Mouse (Mus musculus) ovary, postnatal 10 days (tissue): ENCODE data around the gene Ppp4r1.

Experiments
- DNase-seq: peaks from one replicate; pipeline ENCODE4 v3.0.0; 2022; ENCODE audit warnings: low spot score

The Ppp4r1 gene

DNA sequence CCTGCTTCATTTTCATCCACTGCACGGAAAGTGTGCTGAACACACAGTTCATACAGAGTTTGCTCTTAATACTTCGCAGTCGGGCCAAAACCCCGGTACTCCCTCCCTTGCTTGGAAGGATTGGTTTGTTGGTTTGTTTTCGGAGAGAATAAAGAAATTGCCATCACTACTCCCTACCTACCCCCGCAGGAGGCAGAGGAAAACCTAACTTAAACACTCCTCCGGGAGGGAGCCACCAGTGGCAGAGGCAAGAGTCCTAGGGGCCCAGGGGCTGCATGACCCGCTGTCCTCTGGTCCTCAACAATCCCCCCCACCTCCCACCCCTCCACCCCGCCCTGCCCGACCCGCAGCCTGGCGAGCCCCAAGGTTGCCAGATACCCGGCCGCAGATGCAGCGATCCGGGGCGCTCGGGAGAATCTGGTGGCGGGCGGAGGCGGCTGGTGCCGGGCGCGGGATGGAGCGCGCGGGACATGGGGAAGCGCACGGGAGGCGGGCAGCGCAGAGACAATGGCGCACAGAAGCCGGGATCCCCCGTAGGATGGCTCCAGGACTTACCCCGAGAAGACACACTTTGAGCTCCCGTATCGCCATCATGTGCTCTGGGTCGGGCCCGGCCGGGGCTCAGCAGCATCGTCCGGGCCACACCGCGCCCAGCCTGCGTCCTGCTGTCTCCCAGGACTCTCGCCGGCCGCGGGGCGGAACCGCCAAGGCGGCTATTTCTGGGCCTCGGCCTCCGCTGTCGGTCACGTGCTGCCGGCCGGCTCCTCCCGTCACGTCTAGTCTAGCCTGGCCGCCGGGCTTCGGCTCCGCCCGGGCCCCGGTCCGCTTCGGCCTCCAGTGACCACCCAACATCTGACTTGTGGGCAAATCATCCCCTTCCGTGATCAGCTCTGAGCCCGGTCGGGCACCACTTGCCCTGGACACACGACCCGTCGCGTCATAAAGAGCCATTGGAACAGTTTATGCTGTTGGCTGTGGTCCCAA lies 10.1 kb upstream of the Ppp4r1 start, which contains the start of gene Rab31:
Rab31 (minus strand) TSS at position 802 of the 984 bp plus-strand sequence.
- peak; percentile 73 for DNase-seq

DNA sequence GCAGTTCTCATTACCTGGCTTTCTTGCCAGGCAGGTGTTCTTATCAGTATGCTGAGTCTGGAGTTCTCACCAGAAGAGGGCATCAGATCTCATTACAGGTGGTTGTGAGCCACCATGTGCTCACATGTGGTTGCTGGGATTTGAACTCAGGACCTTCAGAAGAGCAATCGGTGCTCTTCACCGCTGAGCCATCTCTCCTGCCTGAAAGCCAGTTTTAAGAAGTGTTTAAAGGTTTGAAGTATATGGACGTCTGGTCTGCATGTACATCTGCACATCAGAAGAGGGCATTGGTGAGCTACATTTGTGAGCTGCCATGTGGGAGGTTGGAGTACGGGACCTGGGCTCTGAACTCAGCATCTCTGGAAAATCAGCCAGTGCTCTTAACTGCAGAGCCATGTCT lies 8.8 kb upstream of the Ppp4r1 start:
- DNase-seq, result no peak

DNA sequence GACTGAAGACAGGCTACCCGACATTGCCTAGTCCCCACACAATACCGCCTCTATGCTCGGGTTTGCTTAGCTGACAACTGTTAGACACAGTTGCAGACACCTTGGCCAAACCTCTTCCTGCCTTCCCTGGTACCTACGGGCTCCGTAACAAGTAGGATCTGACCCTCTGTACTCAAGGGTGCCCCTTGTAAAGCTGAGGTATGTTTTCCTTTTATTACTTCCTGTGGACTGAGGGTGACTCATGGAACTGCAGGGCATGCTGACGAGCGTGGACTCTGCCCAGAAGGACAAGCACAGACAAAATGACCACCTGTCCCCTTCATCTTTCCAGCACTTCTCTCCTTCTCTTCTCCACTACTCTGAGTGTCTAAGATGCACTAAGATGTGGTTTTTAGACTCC lies 7.9 kb upstream of the Ppp4r1 start:
- no peak for DNase-seq

DNA sequence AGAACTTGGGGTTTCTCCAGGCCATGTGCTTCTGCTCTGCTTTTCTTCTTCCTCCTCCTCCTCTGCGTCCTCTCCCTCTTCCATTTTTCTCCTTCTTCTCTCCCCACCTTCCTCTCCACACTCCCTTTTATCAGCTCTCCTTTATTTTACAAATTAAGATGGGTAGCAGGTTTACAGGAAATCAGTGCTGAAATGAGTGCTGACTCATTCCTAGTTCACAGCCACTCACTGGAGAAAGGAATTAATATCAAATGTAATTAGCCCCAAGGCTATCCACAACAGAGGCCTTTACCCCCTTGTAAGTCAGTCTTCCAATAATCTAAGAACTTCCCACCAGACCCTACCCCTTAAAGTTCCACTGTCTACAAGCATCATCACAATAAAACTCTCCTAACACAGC lies 6.1 kb upstream of the Ppp4r1 start:
- DNase-seq, result no peak

DNA sequence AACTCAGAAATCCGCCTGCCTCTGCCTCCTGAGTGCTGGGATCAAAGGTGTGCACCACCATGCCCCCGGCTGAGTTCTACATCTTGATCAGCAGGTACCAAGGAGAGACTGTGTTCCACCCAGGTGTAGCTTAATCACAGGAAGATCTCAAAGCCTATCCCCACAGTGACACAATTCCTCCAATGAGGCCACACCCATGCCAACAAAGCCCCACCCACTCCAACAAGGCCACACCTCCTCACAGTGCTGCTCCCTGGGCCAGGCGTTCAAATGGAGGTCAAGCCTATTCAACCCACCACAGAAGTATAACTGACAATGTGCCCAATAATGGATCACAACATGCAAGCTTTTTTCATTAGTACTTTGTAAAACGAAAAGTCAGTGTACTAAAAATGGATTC lies 4.9 kb upstream of the Ppp4r1 start:
- no peak for DNase-seq

DNA sequence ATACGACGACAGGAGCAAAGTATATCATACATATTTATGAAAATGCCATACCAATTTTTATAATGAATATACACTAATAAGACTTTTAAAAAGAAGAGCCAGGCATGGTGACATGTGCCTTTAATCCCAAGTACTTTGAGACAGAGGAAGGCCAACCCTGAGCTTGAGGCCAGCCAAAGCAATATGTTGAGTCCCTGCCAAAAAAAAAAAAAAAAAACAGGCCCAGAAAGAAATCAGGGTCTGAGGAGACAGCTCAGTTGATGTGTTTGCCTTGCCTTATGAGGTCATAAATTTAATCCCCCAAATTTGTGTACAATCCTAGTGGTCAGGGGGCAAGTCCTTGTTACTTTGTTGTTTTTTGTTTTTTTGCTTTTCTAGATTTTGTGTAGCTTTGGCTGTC lies 1.4 kb upstream of the Ppp4r1 start:
- no peak for DNase-seq

DNA sequence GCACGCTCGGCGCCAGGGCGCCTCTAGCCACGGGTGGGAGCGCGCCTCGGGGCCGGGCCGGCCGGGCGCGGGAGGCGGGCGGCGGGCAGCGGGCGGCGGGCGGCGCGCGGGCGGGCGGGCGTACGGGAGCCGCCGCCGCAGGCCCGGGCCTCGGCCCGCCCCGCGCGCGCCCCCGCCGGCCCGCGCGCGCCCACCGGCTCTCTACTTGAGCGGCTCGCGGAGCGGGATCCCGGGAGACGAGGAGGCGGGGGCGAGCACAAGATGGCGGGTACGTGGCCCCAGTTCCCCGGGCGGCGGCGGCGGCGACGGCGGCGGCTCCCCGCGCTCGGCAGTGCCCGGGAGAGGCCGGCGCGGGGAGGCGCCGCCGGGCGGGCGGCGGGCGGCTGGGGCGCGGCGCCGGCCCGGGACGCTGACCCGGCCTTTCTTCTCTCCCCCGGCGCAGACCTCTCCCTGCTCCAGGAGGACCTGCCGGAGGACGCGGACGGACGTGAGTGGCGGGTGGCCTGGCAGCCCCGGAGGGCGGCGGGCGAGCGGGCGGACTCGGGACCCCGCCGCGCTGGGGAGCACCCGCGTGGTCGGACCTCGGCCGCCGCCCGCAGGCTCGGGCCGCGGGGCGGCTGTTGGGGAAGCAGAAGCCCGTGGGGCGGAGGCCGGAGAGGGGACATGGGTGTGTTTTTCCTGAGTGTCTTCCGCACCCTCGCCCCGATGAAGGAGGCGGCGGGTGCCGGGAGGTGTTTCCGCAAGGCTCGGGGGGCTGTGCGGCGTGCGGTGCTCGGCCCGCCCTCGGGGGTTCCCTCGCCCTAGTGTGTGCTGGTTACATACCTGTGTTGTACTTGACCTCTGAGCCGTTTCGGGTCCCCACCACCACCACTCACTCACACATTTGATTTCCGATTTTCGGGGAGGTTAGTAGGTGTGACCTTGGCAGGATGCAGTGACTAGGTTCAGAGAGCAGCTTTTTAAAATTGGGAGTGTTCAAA lies 1.1 kb downstream of the Ppp4r1 start:
- peak; percentile 33 for DNase-seq

DNA sequence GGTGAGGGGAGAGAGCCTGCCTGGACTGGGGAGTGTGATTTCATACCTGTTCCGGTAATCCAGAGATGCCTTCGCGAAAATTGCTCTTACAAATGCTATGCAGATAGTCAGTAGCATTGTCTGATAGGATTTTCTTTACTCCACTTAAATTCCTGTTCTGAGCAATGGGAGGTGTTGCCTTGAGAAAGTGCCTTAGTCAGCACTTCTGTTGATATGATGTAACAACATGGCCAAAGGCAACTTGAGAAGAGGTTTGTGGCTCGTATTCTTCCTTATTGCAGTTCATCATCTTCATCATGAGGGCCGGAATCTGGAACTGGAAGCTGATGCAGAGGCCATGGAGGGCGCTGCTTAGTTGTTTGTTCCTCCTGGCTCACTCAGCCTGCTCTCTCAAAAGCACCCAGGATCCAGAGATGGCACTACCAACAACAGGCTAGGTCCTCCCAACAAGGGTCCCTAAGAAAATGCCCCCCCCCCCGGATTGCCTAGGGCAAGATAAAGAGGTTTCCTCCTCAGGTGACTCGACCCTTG lies 2.3 kb downstream of the Ppp4r1 start:
- no peak for DNase-seq

DNA sequence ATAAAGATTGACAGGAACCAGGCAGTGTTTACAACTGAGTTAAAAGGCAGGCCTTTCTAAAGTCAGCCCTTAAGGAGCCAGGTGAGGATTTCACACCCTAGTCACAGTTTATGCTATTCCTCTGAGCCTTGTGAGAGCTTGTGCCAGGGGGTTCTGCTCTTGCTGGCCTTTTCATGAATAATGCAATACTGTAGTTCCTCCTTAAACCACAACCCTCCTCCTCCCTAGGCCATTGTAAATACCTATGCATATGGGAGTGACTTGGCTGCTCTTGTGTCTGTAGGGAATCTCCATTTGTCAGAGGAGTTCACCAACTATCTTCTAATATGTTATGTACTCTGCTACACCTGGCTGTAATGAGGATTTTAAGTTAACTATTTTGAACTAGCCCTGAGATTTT lies 3.3 kb downstream of the Ppp4r1 start:
- no peak for DNase-seq

DNA sequence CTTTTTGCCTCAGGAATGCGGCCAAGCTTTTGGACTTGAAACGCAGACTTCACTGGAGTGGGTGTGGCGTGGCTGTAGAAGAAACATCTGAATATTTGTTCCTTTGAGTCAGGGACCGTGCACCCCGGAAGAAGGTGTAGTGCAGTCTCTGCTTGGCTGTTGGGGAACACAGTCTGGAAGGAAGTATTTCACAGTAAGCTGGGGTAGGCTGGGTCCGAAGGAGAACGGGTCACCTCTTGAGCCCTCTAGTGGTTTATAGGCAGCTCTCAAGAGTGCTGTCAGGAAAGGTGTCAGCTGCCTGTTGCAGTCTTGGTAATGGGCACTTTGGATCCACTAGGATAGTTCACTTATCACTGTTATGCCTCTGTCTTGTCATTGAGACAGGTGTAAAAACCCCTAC lies 3.9 kb downstream of the Ppp4r1 start:
- no peak for DNase-seq

DNA sequence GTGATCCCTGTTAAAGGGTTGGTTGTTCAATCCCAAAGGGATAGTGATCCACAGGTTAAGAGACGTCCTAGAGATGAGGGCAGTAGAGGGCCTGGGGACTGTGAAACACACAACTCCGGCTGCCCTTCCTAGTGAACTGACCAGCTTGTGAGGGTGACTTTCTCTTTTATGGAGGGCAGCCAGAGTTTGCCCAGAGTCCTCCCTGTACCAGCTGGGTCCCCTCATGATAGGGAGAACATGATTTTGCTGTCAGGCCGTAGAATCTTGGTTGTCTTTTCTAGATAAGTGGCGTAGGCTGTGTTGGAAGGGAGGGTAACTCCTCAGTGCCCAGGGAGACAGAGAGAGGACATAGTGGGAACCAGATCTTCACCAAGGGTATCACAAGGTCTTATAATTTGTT lies 4.9 kb downstream of the Ppp4r1 start:
- no peak for DNase-seq

DNA sequence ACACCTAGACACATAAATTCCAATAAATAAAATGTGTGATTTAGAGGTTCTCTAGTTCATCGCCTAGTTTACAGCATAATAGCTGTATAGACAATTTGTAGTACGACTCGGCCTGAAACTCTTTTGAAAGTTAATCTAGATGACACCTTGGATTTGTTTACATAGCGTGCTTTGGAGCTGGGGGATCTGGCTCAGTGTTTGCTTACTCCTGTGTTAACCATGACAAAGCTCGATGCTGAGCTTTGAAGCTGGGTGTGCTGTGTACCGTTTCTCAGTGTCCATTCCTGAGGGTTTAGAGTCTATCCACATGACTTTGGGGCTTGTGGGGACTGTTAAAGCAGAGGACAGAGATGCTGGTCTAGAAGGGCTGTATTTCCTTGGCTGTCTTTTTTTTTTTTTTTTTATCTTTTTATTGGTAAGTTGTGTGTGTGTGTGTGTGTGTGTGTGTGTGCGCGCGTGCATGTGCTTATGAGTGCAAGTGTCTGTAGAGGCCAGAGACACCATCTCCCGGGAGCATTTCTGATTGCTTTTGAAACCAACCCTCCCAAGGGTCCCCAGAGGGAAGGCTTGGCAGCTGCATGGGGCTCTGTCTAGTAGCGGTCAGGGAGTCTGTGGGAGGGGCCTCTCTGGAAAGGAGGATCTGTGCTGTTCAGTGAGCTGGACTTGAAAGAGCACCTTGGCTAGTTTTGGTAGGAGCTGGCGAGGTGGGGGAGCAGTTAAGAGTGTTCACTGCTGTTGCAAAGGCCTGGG lies 6.3 kb downstream of the Ppp4r1 start:
- DNase-seq, result no peak

DNA sequence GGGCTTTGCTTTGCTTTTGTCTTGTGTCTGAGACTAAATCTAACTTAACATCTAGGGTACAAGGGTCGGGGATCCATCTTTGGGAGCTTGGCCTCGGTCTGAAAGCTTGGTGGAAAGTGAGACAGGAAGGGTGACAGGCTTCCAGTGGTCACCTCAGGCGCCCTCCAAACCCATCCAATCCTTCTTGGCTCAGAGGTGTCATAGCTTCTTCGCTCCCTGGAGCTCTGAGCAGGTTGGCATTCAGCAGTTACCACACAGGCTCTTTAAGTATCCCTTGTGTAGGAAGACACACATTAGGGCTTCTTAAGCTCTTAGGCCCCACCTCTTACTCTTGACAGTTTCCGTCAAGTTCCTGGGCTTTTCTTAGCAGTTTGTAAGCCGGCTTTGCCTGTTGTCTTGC lies 7.2 kb downstream of the Ppp4r1 start:
- DNase-seq, result no peak

DNA sequence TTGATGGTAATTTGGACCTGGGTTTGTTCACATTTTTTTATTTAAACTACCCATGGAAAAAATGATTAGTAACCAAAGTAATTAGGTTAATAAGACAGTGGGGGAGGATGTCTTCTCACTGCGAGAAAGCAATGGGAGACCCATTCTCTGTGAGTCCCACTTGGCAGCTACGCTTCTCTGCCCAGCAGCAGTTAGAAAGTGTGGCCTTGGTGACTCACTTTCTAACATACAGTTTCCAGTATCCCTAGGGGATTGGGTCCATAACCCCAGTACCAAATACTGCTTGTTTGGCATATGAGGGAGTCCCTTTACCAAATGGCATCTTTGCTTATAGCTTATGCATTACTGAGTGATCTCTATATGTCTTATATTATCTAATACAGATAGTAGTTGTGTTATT lies 8.8 kb downstream of the Ppp4r1 start:
- no peak for DNase-seq

DNA sequence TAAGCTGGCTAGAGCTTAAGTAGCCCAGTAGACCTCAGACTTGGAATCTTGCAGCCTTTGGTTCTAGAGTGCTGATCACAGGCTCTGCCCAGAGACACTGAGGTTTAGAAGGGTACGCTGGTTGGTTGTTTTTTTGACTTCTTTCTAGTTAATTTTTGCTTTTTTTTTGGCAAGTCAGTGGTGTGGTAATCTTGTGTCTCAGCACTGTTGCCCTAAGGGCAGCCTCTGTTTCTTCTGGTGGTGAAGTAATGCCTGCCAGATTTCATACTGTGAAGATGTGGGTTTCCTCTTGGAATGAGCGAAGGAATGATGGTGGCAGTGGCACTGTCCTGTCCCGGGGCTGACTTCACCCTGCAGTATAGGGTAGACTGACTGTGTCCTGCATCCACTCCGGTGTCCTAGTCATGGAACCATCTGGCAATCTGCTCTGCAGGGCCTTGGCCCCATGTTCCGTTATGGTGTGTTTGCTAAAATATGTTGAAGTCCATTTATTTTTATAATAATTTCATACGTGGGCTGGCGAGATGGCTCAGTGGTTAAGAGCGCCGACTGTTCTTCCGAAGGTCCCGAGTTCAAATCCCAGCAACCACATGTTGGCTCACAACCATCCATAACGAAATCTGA lies 11.0 kb downstream of the Ppp4r1 start:
- no peak for DNase-seq

DNA sequence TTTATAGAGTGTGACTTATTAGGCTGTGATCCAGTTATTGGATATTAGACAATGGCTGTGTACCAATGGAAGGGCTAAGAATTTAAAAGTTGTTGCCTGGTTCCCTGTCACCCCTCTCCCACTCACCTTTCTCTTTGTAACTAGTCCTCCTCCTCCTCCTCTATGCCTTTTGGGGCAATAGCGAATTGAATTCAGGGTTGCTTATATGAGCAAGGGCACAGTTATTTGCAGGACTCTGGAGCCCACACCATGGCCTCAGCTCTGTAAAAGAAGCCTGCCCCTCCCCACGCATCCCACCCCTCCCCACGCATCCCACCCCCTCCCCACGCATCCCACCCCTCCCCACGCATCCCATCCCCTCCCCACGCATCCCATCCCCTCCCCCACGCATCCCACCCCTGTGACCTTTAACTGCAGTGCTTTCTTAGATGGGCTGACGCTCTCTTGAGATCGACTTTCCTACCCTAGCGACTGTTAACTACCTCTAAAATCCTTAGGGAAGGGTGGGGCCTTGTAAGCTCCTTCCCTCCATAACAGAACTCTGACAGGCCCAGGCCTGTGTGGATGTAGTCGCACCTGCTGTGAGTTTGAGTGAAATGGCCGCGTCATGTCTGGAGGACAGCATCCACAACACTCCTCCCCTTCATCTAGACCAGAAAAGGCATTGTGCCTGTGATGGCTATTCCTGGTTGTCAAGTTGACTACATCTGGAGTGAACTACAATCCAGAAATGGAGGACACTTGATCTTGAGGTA lies 11.9 kb downstream of the Ppp4r1 start:
- DNase-seq, result no peak

DNA sequence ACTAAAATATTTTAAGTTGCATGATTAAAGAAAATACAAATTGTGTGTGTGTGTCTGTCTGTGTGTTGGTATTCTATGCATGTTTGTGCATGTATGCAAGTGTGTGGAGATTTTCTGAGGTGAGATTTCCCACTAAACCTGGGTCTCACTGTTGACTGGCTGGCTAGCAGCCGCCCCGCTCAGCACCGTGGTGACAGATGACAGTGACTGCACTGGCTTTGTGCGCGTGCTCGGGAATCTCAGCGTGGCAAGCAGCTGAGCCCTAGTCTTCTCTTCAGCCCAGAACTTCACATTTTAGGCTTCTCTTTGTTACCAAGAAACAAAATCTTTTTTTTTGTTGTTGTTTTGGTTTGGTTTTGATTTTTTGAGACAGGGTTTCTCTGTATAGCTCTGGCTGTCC lies 13.7 kb downstream of the Ppp4r1 start:
- no peak for DNase-seq

DNA sequence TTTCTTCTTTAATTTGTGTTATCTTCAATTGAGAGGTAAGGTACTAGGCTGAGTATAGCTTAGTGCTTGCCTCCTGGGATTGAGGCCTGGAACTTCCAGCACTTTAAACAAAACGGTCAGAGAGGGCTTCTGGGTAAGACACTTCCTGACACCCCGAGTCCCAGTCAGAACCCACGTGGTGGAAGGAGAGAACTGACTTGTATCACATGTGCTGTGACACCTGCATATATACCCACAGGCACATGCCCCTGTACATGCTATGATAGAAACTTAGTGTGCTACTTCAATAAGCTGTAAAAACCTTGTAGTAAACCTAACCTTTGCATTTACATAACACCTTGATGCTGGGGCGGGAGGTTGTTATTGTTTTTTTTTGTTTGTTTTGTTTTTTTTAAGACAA lies 16.1 kb downstream of the Ppp4r1 start:
- no peak for DNase-seq

DNA sequence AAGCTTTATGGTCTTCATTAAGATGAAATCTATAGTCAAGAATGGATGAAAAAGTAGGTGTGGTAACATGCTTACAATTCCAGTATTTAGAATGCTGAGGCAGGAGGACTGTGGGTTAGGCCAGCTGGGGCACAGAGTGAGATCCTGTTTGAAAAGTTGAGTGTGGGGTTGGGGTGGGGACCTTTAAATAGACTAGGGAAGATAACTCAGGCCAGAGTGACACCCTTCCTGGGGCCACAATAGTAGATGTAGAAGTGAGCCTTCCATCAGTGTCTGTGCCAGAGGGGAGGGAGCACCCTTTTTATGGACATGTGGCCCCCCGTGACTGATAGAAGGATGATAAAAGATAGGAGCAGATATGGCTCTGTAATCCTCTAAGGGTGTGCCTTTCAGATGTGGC lies 17.0 kb downstream of the Ppp4r1 start:
- DNase-seq, result no peak

DNA sequence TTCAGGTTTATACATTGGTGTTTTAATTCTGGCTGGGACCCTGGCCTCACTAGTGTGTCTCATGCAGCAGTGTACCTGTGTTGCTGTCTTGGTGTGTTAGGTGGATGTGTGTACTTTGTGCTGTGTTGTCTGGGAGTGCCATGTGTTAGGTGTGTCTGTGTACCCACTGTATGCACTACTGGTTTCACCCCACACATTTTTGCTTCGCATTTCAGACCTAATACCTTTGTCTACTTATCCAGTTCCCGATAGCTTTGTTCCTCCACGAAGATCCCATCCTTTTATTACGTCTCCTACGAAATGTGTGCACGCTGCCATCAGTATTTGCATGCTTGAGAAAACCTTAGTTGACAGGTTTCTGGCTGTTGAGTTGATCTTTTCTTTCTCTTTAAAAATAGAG lies 18.1 kb downstream of the Ppp4r1 start:
- DNase-seq, result no peak

DNA sequence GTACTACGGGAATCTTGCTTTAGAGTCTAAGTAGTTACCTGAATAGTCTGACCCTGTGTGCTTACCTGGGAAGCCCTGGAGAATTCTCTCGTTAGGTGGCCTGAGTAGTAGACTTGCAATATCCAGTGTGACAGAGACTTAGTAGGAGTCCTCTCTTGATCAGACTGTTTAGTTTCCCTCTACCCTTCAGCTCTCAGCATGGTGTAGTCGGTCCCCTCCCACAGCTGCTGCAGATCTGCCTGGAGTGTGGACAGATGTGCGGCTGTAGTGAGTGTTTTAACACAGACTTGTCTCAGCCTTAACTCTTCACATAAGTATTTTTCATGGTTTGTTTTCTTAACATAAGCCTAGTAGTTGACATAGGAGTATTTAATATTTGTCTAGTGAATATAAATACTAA lies 19.7 kb downstream of the Ppp4r1 start:
- DNase-seq, result no peak
